Mouse (Mus musculus) heart, embryonic 11.5 days (tissue): ENCODE measurements around the gene Dab1. TPM values are rescaled to one million over a fixed set of nuclear protein-coding genes. Genes with fewer than 3 reads are reported as not detected.

Experiments used
- ATAC-seq: fragments of 200-750 bp; cut with Nextera tagmentation; replicated peaks from 2 replicates; pipeline ENCODE4 v1.8.0; 2017; ENCODE audit warnings: moderate library complexity; ENCODE audit not compliant: insufficient number of reproducible peaks, low FRiP score, low TSS enrichment
- H3K27ac ChIP-seq: fragments of 300-500 bp; sonication (generic); 2 replicates; pipeline ENCODE4 v1.5.1; 2014; ENCODE audit warnings: mild to moderate bottlenecking, low read depth, low read length
- H3K27me3 ChIP-seq: fragments of 300-500 bp; sonication (generic); 2 replicates; pipeline ENCODE4 v1.6.1; 2014; ENCODE audit warnings: mild to moderate bottlenecking, low read length, mixed read lengths; ENCODE audit not compliant: control insufficient read depth, insufficient read depth
- H3K36me3 ChIP-seq: fragments of 300-500 bp; sonication (generic); 2 replicates; pipeline ENCODE4 v1.6.1; 2014; ENCODE audit warnings: mild to moderate bottlenecking, low read length, moderate library complexity, mixed read lengths; ENCODE audit not compliant: control insufficient read depth, insufficient read depth
- H3K4me1 ChIP-seq: fragments of 300-500 bp; sonication (generic); 2 replicates; pipeline ENCODE4 v1.6.1; 2014; ENCODE audit warnings: low read length; ENCODE audit not compliant: control insufficient read depth, insufficient read depth
- H3K4me2 ChIP-seq: fragments of 300-500 bp; sonication (generic); 2 replicates; pipeline ENCODE4 v1.6.1; 2014; ENCODE audit warnings: mild to moderate bottlenecking, moderate library complexity
- H3K4me3 ChIP-seq: fragments of 300-500 bp; sonication (generic); 2 replicates; pipeline ENCODE4 v1.5.1; 2014; ENCODE audit warnings: low read depth, low read length
- H3K9ac ChIP-seq: fragments of 300-500 bp; sonication (generic); 2 replicates; pipeline ENCODE4 v1.6.1; 2014; ENCODE audit warnings: mild to moderate bottlenecking, low read depth, low read length, moderate library complexity
- H3K9me3 ChIP-seq: fragments of 300-500 bp; sonication (generic); replicated peaks from 2 replicates; pipeline ENCODE4 v1.6.1; 2016; ENCODE audit warnings: low read length; ENCODE audit not compliant: control insufficient read depth
- WGBS: fragments of 180-500 bp; shearing (Covaris S2); extraction: QIAGEN DNeasy Blood & Tissue Kit; methylation state at CpG from one replicate; pipeline ENCODE4 v1.1.7; 2014; ENCODE audit not compliant: insufficient replicate concordance; 5-methylcytosine and 5-hydroxymethylcytosine counted together
- polyA plus RNA-seq: library from polyadenylated mRNA; unstranded; fragments of >200 nt; fragmentation: Nextera tagmentation; extraction: Ambion mirVana; gene quantifications from 2 replicates; pipeline ENCODE4 v1.2.1, GENCODE M21; 2014

Dab1 gene
- polyA plus RNA-seq, 1 experiment from 2014 or later: 1.9 TPM

DNA sequence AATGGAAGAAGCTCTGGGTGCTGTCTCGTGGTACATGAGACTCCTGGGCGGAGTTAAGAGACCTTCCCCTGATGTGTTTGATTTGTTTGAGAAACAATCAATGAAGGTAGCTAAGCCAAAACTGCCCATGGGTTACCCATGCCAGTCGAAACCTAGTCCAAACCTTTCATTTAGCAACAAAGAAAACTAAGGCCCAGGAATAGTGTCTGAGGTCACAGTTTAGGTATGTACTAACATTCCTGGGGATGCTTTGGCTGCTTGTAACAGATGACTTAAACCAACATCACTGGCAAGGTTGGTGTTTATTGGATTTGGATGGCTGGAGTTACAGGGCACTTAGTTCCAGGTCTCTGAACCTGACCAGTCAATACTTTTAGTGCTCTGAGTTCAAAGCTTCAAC, 610.1 kb downstream of the Dab1 start:
- H3K4me1 ChIP-seq: no peaks in the 10 kb centered on the region
- no peak overlapping the region for H3K9ac ChIP-seq
- H3K27ac ChIP-seq: no peak overlapping the region
- H3K27me3 ChIP-seq: no peaks in the 10 kb centered on the region
- 66% methylated on average over 3 of the region's 3 CpGs for WGBS
- no peak for ATAC-seq
- H3K4me3 ChIP-seq: no peak overlapping the region
- H3K4me2 ChIP-seq: no peak overlapping the region
- H3K9me3 ChIP-seq: no peaks in the 10 kb centered on the region
- H3K36me3 ChIP-seq: no peaks in the 10 kb centered on the region

- Histone ChIP-seq H3K27me3 (no peaks in the 10 kb centered on the region), H3K4me3 (no peak overlapping the region), H3K9me3 (no peaks in the 10 kb centered on the region), H3K4me1 (no peaks in the 10 kb centered on the region), H3K4me2 (no peak overlapping the region), H3K9ac (no peak overlapping the region), H3K36me3 (no peaks in the 10 kb centered on the region), H3K27ac (no peak overlapping the region)
- 28% methylated on average over 1 of the region's 1 CpGs for WGBS
- 0 out of 2 replicates have a peak, but pooled peaks have one; percentile 35 for ATAC-seq
These were observed 627.3 kb downstream of the Dab1 start for GRCm38 (mm10) chr4:104246506-104246905.

DNA sequence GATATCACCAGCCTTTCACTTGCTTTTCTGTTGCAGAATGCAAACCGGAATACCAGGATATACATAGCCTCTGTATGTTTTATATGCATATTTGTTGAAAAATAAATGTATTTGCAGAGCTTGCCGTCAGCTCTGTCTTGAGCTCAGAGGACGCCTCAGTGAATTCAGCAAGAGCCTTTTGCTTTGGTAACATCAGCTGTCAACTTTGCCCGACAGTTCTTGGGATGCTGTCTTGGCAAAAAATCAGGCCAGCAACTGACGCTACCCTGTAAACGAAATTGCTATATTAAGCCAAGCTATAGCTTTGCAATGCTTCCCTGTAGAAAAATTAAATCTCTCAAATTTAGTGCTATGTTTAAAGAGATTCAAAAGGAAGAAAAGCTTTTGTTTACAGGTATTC, 630.3 kb downstream of the Dab1 start:
- Histone ChIP-seq H3K4me2 (no peak overlapping the region), H3K36me3 (no peaks in the 10 kb centered on the region), H3K27ac (no peak overlapping the region), H3K4me3 (no peak overlapping the region), H3K9ac (no peak overlapping the region), H3K4me1 (no peaks in the 10 kb centered on the region), H3K9me3 (no peaks in the 10 kb centered on the region), H3K27me3 (no peaks in the 10 kb centered on the region)
- 82% methylated on average over 6 of the region's 6 CpGs for WGBS
- no peak for ATAC-seq

GRCm38 (mm10) chr4:104257776-104258175, 638.6 kb downstream of the Dab1 start:
- Histone ChIP-seq H3K4me1 (no peaks in the 10 kb centered on the region), H3K36me3 (no peaks in the 10 kb centered on the region), H3K27ac (no peak overlapping the region), H3K9me3 (no peaks in the 10 kb centered on the region), H3K4me2 (no peak overlapping the region), H3K9ac (no peak overlapping the region), H3K27me3 (no peaks in the 10 kb centered on the region), H3K4me3 (no peak overlapping the region)
- 84% methylated on average over 8 of the region's 8 CpGs for WGBS
- ATAC-seq: no peak

GRCm38 (mm10) chr4:104269422-104270172, 650.4 kb downstream of the Dab1 start:
- H3K4me1 ChIP-seq: no peaks in the 10 kb centered on the region
- no peaks in the 10 kb centered on the region for H3K27me3 ChIP-seq
- ATAC-seq: no peak
- 77% methylated on average over 6 of the region's 6 CpGs for WGBS
- no peak overlapping the region for H3K9ac ChIP-seq
- H3K27ac ChIP-seq: no peak overlapping the region
- no peak overlapping the region for H3K4me3 ChIP-seq
- no peaks in the 10 kb centered on the region for H3K9me3 ChIP-seq
- H3K36me3 ChIP-seq: no peaks in the 10 kb centered on the region
- H3K4me2 ChIP-seq: no peak overlapping the region

GRCm38 (mm10) chr4:104270173-104270557, 651.0 kb downstream of the Dab1 start:
- Histone ChIP-seq H3K9ac (no peak overlapping the region), H3K27ac (no peak overlapping the region), H3K9me3 (no peaks in the 10 kb centered on the region), H3K4me3 (no peak overlapping the region), H3K27me3 (no peaks in the 10 kb centered on the region), H3K4me1 (no peaks in the 10 kb centered on the region), H3K4me2 (no peak overlapping the region), H3K36me3 (no peaks in the 10 kb centered on the region)
- no peak for ATAC-seq
- WGBS: 75% methylated on average over 5 of the region's 5 CpGs

DNA sequence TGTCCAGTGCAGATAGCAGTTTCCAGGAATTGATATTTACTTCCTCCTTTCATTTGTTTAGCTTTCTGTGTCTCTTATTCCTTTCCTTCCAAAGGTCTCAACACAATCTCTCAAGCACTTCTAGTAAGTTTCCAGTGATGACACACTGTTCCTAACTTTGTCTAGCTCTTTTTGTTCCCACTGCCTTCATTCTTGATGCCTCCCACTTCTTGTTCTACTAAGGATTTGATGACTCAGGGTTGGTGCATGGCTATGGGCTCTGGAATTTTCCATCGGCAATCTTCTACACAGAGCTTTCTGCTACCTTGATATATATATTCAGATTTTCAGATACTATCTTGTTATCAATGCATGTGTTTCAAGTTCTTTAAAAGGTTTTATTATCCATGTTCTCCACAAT, 656.1 kb downstream of the Dab1 start:
- no peak overlapping the region for H3K9ac ChIP-seq
- no peak overlapping the region for H3K4me2 ChIP-seq
- 77% methylated on average over 1 of the region's 1 CpGs for WGBS
- H3K27me3 ChIP-seq: no peaks in the 10 kb centered on the region
- no peak overlapping the region for H3K4me3 ChIP-seq
- H3K9me3 ChIP-seq: no peaks in the 10 kb centered on the region
- no peaks in the 10 kb centered on the region for H3K4me1 ChIP-seq
- no peak for ATAC-seq
- no peaks in the 10 kb centered on the region for H3K36me3 ChIP-seq
- no peak overlapping the region for H3K27ac ChIP-seq

GRCm38 (mm10) chr4:104276916-104277315, 657.8 kb downstream of the Dab1 start:
- Histone ChIP-seq H3K4me2 (no peak overlapping the region), H3K9ac (no peak overlapping the region), H3K36me3 (no peaks in the 10 kb centered on the region), H3K4me3 (no peak overlapping the region), H3K9me3 (no peaks in the 10 kb centered on the region), H3K4me1 (no peaks in the 10 kb centered on the region), H3K27ac (no peak overlapping the region), H3K27me3 (no peaks in the 10 kb centered on the region)
- ATAC-seq: no peak
- WGBS: 85% methylated on average over 7 of the region's 7 CpGs

- Histone ChIP-seq H3K27me3 (no peaks in the 10 kb centered on the region), H3K9ac (no peak overlapping the region), H3K4me3 (no peak overlapping the region), H3K27ac (no peak overlapping the region), H3K4me2 (no peak overlapping the region), H3K4me1 (no peaks in the 10 kb centered on the region), H3K36me3 (no peaks in the 10 kb centered on the region), H3K9me3 (no peaks in the 10 kb centered on the region)
- 44% methylated on average over 3 of the region's 3 CpGs for WGBS
- ATAC-seq: no peak
These were observed 662.4 kb downstream of the Dab1 start for GRCm38 (mm10) chr4:104281518-104281917.
